Mouse (Mus musculus) small intestine, adult 10 weeks (tissue): ENCODE results near the gene Jazf1. TPM values are rescaled to one million over a fixed set of nuclear protein-coding genes. Genes with fewer than 3 reads are reported as not detected.

Experiments used
- polyA plus RNA-seq: library from polyadenylated mRNA; stranded (reverse); fragments of 350-450 nt; fragmentation: Illumina TruSeq; extraction: RNeasy Lipid Tissue Mini Kit (QIAGEN cat#74804); gene quantifications from one replicate; pipeline ENCODE4 v1.2.3, GENCODE M21; 2014; ENCODE audit warnings: low replicate concordance

Jazf1 gene
- polyA plus RNA-seq, result 2.5 TPM

DNA sequence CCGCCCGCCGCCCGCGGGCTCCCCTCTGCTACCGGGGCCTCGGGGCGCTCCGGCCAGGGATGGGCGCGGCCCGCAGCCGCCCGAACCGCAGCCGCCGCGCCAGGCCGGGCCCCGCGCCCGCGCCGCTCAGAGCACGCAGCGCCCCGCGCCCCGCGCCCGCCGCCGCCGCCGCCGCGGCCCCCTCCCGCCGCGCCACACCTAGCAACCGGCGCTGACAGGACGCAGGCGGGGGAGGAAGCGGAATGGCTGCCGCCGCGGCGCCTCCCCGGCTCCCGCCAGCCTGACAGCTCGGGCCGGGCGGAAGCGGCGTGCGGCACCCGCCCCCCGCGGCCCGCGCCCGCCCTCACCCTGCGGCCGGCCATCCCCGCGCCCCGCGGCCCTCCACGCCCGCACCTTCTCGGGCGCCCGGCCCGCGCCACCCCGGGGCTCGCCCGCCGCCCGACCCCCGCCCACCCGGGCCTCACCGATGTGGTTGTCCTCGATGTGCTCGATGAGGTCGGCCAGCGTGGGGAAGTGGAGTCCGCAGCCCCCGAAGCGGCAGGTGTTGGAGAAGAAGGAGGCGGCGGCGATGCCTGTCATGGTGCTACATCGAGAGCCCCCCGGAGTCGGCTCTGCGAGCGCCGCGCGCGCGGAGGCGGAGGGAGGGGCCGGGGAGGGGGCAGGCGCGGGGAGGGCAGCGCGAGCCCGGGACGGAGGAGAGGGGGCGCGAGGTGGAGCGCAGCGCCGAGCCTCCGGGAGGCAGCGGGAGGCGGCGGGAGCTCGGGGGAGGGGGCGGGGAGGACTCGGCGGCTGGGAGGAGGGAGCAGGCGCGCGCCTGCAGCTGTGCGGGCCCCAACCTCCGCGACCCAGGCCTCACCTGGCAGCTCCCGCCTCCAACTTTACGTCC, at the start of gene Jazf1:
TSS of gene Jazf1 (minus strand) at position 643 of the 886 bp plus-strand sequence.

Other genes with a start within 250 kb of the Jazf1 start
- gene Creb5, start 218.6 kb upstream of the Jazf1 start, polyA plus RNA-seq, result 1.2 TPM